Mouse (Mus musculus) megakaryocyte, embryonic 14.5 days (primary cell): ENCODE measurements around the gene Cd63.

Source experiments
- FLI1 ChIP-seq: IDR thresholded peaks from 2 replicates; pipeline ENCODE4 v1.6.1; 2012; ENCODE audit warnings: low read length, inconsistent platforms, mixed read lengths
- GATA1 ChIP-seq: IDR thresholded peaks from 3 replicates; pipeline ENCODE4 v1.6.1; 2012; ENCODE audit warnings: mixed read lengths, low read length, inconsistent platforms, borderline replicate concordance

DNA sequence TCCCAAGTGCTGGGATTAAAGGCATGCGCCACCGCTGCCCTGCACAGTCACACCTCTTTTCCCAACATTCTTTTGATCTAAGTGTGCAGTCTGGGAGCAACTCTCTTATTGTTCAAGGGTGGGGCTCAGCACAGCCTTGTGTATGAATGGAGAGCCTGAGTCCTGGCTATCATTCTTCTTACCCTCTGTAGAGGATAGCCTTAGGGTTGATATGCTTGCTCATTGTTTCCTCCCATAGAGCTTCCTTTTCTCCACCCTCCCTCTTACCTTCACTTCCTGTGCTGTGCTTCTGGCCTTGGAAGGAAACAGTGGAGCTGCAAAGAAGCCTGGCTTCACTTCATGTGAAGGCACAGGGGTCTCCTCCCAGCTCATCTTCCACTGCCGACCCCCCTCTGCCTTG lies at the start of gene Cd63:
- TF ChIP-seq FLI1: no peak
- TF ChIP-seq GATA1: no peak
